Mouse (Mus musculus) liver, embryonic 11.5 days (tissue): ENCODE measurements at regions not wholly inside any gene's neighbourhood (a gene's known extent, or its start where the extent isn't known, plus 50 kb on each side); places are given as distances from the start of the nearest gene placed in this dataset.

Source experiments
- ATAC-seq: fragments of 200-750 bp; cut with Nextera tagmentation; replicated peaks from 2 replicates; pipeline ENCODE4 v1.8.0; 2017; ENCODE audit warnings: moderate number of reproducible peaks, mild to moderate bottlenecking, moderate TSS enrichment, moderate library complexity; ENCODE audit not compliant: low FRiP score
- DNase-seq: peaks from one replicate; pipeline ENCODE4 v3.0.0-alpha.2; 2017; ENCODE audit warnings: low spot score
- H3K27ac ChIP-seq: fragments of 300-500 bp; sonication (generic); 2 replicates; pipeline ENCODE4 v1.5.1; 2014; ENCODE audit warnings: mild to moderate bottlenecking, low read depth, low read length, control low read depth
- H3K27me3 ChIP-seq: fragments of 300-500 bp; sonication (generic); replicated peaks from 2 replicates; pipeline ENCODE4 v1.6.1; 2014; ENCODE audit warnings: low read length, mixed read lengths; ENCODE audit not compliant: control insufficient read depth, insufficient read depth
- H3K36me3 ChIP-seq: fragments of 300-500 bp; sonication (generic); 2 replicates; pipeline ENCODE4 v1.6.1; 2014; ENCODE audit warnings: mild to moderate bottlenecking, low read length, moderate library complexity, mixed read lengths; ENCODE audit not compliant: control insufficient read depth, insufficient read depth
- H3K4me1 ChIP-seq: fragments of 300-500 bp; sonication (generic); replicated peaks from 2 replicates; pipeline ENCODE4 v1.6.1; 2014; ENCODE audit warnings: low read length, mixed read lengths; ENCODE audit not compliant: control insufficient read depth, insufficient read depth
- H3K4me2 ChIP-seq: fragments of 300-500 bp; sonication (generic); 2 replicates; pipeline ENCODE4 v1.6.1; 2014; ENCODE audit warnings: mild to moderate bottlenecking, control low read depth, moderate library complexity
- H3K4me3 ChIP-seq: fragments of 300-500 bp; sonication (generic); 2 replicates; pipeline ENCODE4 v1.5.1; 2014; ENCODE audit warnings: low read depth, low read length, control low read depth
- H3K9ac ChIP-seq: fragments of 300-500 bp; sonication (generic); 2 replicates; pipeline ENCODE4 v1.6.1; 2014; ENCODE audit warnings: low read depth, low read length, control low read depth
- H3K9me3 ChIP-seq: fragments of 300-500 bp; sonication (generic); 2 replicates; pipeline ENCODE4 v1.6.1; 2016; ENCODE audit warnings: low read length, inconsistent platforms, mixed read lengths; ENCODE audit not compliant: control insufficient read depth
- WGBS: fragments of 180-500 bp; shearing (Covaris S2); extraction: QIAGEN DNeasy Blood & Tissue Kit; methylation state at CpG from one replicate; pipeline ENCODE4 v1.1.7; 2014; 5-methylcytosine and 5-hydroxymethylcytosine counted together

- DNase-seq (no peak), ATAC-seq (no peak)
- Histone ChIP-seq H3K9me3 (no peaks in the 10 kb centered on the region), H3K27me3 (no peaks in the 10 kb centered on the region), H3K4me1 (no peaks in the 10 kb centered on the region), H3K9ac (no peak overlapping the region), H3K4me3 (no peak overlapping the region), H3K4me2 (no peak overlapping the region), H3K36me3 (no peaks in the 10 kb centered on the region), H3K27ac (no peak overlapping the region)
- 25% methylated on average over 5 of the region's 5 CpGs for WGBS
Observed at GRCm38 (mm10) chr15:56813876-56814275, 663.5 kb downstream of the Slc22a22 start.

- DNase-seq (no peak), ATAC-seq (no peak)
- no peaks in the 10 kb centered on the region for H3K4me1 ChIP-seq
- WGBS, result 42% methylated on average over 13 of the region's 13 CpGs
- no peaks in the 10 kb centered on the region for H3K27me3 ChIP-seq
- no peak overlapping the region for H3K9ac ChIP-seq
- H3K36me3 ChIP-seq, result no peaks in the 10 kb centered on the region
- H3K4me2 ChIP-seq, result peak overlapping the region; percentile 39
- no peak overlapping the region for H3K4me3 ChIP-seq
- H3K9me3 ChIP-seq, result no peaks in the 10 kb centered on the region
- H3K27ac ChIP-seq, result no peak overlapping the region
Observed at GRCm38 (mm10) chr15:56810151-56810550, 667.3 kb downstream of the Slc22a22 start.

- Histone ChIP-seq H3K4me2 (no peak overlapping the region), H3K4me1 (no peaks in the 10 kb centered on the region), H3K27me3 (no peaks in the 10 kb centered on the region), H3K27ac (no peak overlapping the region), H3K9me3 (no peaks in the 10 kb centered on the region), H3K36me3 (no peaks in the 10 kb centered on the region), H3K4me3 (no peak overlapping the region), H3K9ac (no peak overlapping the region)
- DNase-seq (no peak), ATAC-seq (no peak)
- WGBS, result 73% methylated on average over 5 of the region's 5 CpGs
Observed at GRCm38 (mm10) chr15:56807611-56808010, 669.8 kb downstream of the Slc22a22 start.

GRCm38 (mm10) chr15:56801933-56802332 is 675.5 kb downstream of the Slc22a22 start:
- DNase-seq (no peak), ATAC-seq (no peak)
- Histone ChIP-seq H3K36me3 (no peaks in the 10 kb centered on the region), H3K4me2 (no peak overlapping the region), H3K27me3 (no peaks in the 10 kb centered on the region), H3K27ac (no peak overlapping the region), H3K9me3 (no peaks in the 10 kb centered on the region), H3K4me1 (no peaks in the 10 kb centered on the region), H3K9ac (no peak overlapping the region), H3K4me3 (no peak overlapping the region)
- WGBS, result 89% methylated on average over 2 of the region's 2 CpGs

- Histone ChIP-seq H3K4me1 (no peaks in the 10 kb centered on the region), H3K27me3 (no peaks in the 10 kb centered on the region), H3K36me3 (no peaks in the 10 kb centered on the region), H3K27ac (no peak overlapping the region), H3K9ac (no peak overlapping the region), H3K9me3 (no peaks in the 10 kb centered on the region), H3K4me2 (no peak overlapping the region), H3K4me3 (no peak overlapping the region)
- DNase-seq (no peak), ATAC-seq (no peak)
- WGBS, result 74% methylated on average over 5 of the region's 5 CpGs
Observed at GRCm38 (mm10) chr15:56775431-56775830, 702.0 kb downstream of the Slc22a22 start.

GRCm38 (mm10) chr15:56774648-56775393 is 702.6 kb downstream of the Slc22a22 start:
- H3K27ac ChIP-seq, result no peak overlapping the region
- DNase-seq (no peak), ATAC-seq (no peak)
- H3K36me3 ChIP-seq, result no peaks in the 10 kb centered on the region
- H3K4me1 ChIP-seq, result no peaks in the 10 kb centered on the region
- no peak overlapping the region for H3K4me3 ChIP-seq
- 48% methylated on average over 9 of the region's 9 CpGs for WGBS
- no peaks in the 10 kb centered on the region for H3K9me3 ChIP-seq
- H3K9ac ChIP-seq, result no peak overlapping the region
- no peaks in the 10 kb centered on the region for H3K27me3 ChIP-seq
- H3K4me2 ChIP-seq, result no peak overlapping the region

GRCm38 (mm10) chr15:56766356-56766755 is 711.1 kb downstream of the Slc22a22 start:
- ATAC-seq, result no peak
- Histone ChIP-seq H3K4me1 (no peaks in the 10 kb centered on the region), H3K27ac (no peak overlapping the region), H3K36me3 (no peaks in the 10 kb centered on the region), H3K4me3 (no peak overlapping the region), H3K9ac (no peak overlapping the region), H3K4me2 (no peak overlapping the region), H3K27me3 (no peaks in the 10 kb centered on the region), H3K9me3 (no peaks in the 10 kb centered on the region)
- 61% methylated on average over 6 of the region's 6 CpGs for WGBS
- no peak for DNase-seq

- Histone ChIP-seq H3K9ac (no peak overlapping the region), H3K4me2 (no peak overlapping the region), H3K4me1 (no peaks in the 10 kb centered on the region), H3K36me3 (no peaks in the 10 kb centered on the region), H3K9me3 (no peaks in the 10 kb centered on the region), H3K4me3 (no peak overlapping the region), H3K27ac (no peak overlapping the region), H3K27me3 (no peaks in the 10 kb centered on the region)
- DNase-seq, result no peak
- ATAC-seq, result no peak
- 30% methylated on average over 9 of the region's 9 CpGs for WGBS
Observed at GRCm38 (mm10) chr15:56764957-56765482, 712.4 kb downstream of the Slc22a22 start.

- no peak overlapping the region for H3K9ac ChIP-seq
- WGBS, result 60% methylated on average over 5 of the region's 5 CpGs
- H3K27me3 ChIP-seq, result no peaks in the 10 kb centered on the region
- no peak overlapping the region for H3K4me3 ChIP-seq
- ATAC-seq (no peak), DNase-seq (no peak)
- H3K9me3 ChIP-seq, result no peaks in the 10 kb centered on the region
- H3K27ac ChIP-seq, result no peak overlapping the region
- H3K36me3 ChIP-seq, result no peaks in the 10 kb centered on the region
- H3K4me2 ChIP-seq, result no peak overlapping the region
- no peaks in the 10 kb centered on the region for H3K4me1 ChIP-seq
Observed at GRCm38 (mm10) chr15:56764019-56764418, 713.4 kb downstream of the Slc22a22 start.
